Mouse (Mus musculus): ENCODE data around the gene Rlbp1. TPM values are rescaled to one million over a fixed set of nuclear protein-coding genes. Genes with fewer than 3 reads are reported as not detected.

Rlbp1 gene
- polyA plus RNA-seq, 1 experiment from 2014 or later: not detected

DNA sequence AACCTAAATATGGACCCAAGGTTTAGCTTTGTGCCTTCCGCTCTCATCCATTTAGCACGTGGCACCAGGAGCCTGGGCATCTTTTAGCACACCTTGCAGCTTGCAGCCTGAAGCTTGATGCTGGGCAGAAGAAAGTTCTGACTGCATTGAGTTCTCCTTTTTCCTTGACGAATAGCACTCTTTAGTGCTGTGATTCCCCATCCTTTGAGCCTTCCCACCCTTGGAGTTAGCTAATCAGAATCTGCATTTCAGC, 27.7 kb downstream of the Rlbp1 start:
- DNase-seq (ENCODE audit: low read depth, low spot score): no peak
- no peak for ATAC-seq
- no peaks in the 10 kb centered on the region for H3K27me3 ChIP-seq
- ChIA-PET CTCF (interaction anchor here (1.1 to 2.4 kb wide), 2 partner anchors 10 to 219 kb away, joined by 3 to 6 read pairs; no protein-coding TSS in a partner anchor), POLR2A (no interaction called here)
- in situ Hi-C loops (cut with MboI; ENCODE audit: low pct_unique_long_range_greater_than_20kb): no loop called here
- TF ChIP-seq CTCF (IDR thresholded peaks at IDR 0.05): no peak

GRCm38 (mm10) chr7:79358350-79359182, 28.3 kb downstream of the Rlbp1 start:
- in situ Hi-C loops (cut with MboI; ENCODE audit: low pct_unique_long_range_greater_than_20kb): no loop called here
- POLR2A ChIA-PET: interaction anchor here (0.6 kb wide), 1 partner anchor 111 kb away, joined by 3 read pairs; no protein-coding TSS in a partner anchor
- no peak for TF ChIP-seq CTCF (IDR thresholded peaks at IDR 0.05)
- no peaks in the 10 kb centered on the region for H3K27me3 ChIP-seq
- DNase-seq (ENCODE audit: low read depth, low spot score) (no peak), ATAC-seq (no peak)
- CTCF ChIA-PET: interaction anchor here (1.1 to 2.4 kb wide), 3 partner anchors 9 to 218 kb away, joined by 3 to 6 read pairs (median 4); no protein-coding TSS in a partner anchor

DNA sequence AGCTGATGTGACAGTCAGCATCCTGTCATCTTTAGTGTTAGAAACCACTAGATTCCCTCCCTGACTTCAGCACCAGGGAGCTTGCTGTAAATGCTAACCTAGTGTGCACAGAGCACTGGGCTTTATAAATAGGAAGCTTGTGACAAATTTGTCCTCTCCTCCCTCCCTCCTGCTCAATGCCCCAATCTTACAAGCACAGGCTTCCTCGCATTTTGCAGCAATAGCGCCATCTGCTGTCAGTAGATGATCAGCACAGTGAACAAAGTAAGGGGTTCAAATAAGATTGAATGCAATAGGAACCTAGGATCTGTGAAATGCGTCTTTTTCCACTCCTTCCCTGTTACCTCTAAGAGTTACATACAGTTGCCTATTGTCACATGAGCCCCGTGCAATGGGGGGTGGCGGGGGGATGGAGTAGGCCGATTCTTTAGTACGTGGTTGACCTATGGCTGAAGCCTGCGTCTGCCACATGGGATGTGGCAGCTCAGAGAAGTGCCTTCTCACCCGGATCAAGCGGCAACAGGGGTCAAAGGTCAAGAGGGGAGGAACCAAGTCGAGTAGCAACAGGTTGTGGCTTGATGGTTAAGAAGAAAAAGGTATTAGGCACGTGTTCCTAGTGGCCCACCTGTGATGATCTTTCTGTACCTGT, 37.0 kb downstream of the Rlbp1 start:
- POLR2A ChIA-PET: interaction anchor here (1.0 to 1.4 kb wide), 2 partner anchors 80 to 100 kb away, joined by 3 to 4 read pairs; no protein-coding TSS in a partner anchor
- H3K27me3 ChIP-seq: no peaks in the 10 kb centered on the region
- no peak for DNase-seq (ENCODE audit: low read depth, low spot score)

DNA sequence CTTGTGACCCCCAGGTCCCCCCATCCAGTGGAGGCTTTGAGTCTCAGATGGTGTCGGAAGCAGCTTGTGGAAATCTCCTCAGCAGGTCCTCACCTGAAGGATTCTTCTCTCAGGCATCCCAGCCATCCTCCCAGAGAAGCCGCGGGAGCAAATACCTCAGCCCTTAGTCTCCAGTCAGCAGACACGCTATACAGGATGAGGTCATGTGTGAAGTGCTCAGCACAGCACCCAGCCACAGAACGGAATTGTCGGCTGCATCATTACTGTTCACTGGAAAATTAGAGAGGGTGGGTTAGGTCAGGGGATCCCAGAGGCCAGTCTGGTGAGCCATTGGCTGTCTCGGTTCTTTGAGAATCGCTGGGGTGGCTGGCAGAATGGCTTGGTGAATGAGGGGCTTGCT, 38.0 kb downstream of the Rlbp1 start:
- POLR2A ChIA-PET: no interaction called here
- DNase-seq (ENCODE audit: low read depth, low spot score): no peak
- no peaks in the 10 kb centered on the region for H3K27me3 ChIP-seq
- ATAC-seq: peak; percentile 93
- TF ChIP-seq CTCF (IDR thresholded peaks at IDR 0.05): no peak
- in situ Hi-C loops (cut with MboI; ENCODE audit: low pct_unique_long_range_greater_than_20kb): loop anchor here (10.0 kb wide), 1 partner anchor 434 kb away; the partner anchor contains the start of gene Isg20
- CTCF ChIA-PET: interaction anchor here (0.8 to 5.7 kb wide), 15 partner anchors 9 to 425 kb away, joined by 3 to 49 read pairs (median 4); no protein-coding TSS in a partner anchor

More for the DNA sequence above, 37.0 kb downstream of the Rlbp1 start:
- CTCF ChIA-PET: interaction anchor here (0.6 to 5.7 kb wide), 23 partner anchors 8 to 426 kb away, joined by 3 to 49 read pairs (median 4); no protein-coding TSS in a partner anchor
- in situ Hi-C loops (cut with MboI; ENCODE audit: low pct_unique_long_range_greater_than_20kb): loop anchor here (5.0 to 10.0 kb wide), 3 partner anchors 103 to 435 kb away; partner anchors contain the start of gene Isg20
- ATAC-seq: peak; percentile 49
- peak; percentile 92 for TF ChIP-seq CTCF (IDR thresholded peaks at IDR 0.05)

GRCm38 (mm10) chr7:79347108-79347813, 39.6 kb downstream of the Rlbp1 start:
- ChIA-PET POLR2A (no interaction called here), CTCF (interaction anchor here (0.9 to 5.7 kb wide), 4 partner anchors 16 to 106 kb away, joined by 3 to 49 read pairs (median 5); no protein-coding TSS in a partner anchor)
- ATAC-seq: no peak
- TF ChIP-seq CTCF (IDR thresholded peaks at IDR 0.05): no peak
- in situ Hi-C loops (cut with MboI; ENCODE audit: low pct_unique_long_range_greater_than_20kb): loop anchor here (10.0 kb wide), 1 partner anchor 432 kb away; the partner anchor contains the start of gene Isg20
- H3K27me3 ChIP-seq: no peaks in the 10 kb centered on the region
- DNase-seq (ENCODE audit: low read depth, low spot score): no peak

DNA sequence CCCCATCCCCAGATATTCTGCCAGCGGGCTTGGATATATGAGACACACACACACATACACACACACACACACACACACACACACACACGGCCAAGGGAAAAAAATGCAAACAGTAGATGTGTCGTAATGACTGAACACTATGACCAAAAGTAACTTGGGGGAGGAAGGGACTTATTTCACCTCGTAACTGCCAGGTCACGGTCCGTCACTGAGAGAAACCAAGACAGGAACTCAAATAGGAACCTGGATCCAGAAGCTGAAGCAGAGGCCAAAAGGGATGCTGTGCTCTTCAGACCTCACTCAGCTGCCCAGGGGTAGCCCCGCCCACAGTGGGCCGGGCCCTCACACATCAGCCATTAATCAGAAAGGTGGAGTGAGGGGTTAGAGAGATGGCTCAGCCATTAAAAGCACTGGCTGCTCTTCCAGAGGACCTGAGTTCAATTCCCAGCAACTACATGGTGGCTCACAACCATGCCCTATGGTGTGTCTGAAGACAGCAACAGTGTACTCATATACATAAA, 40.2 kb downstream of the Rlbp1 start:
- POLR2A ChIA-PET: interaction anchor here (0.7 kb wide), 1 partner anchor 44 kb away, joined by 4 read pairs; no protein-coding TSS in a partner anchor
- DNase-seq (ENCODE audit: low read depth, low spot score): no peak
- TF ChIP-seq CTCF (IDR thresholded peaks at IDR 0.05): no peak
- CTCF ChIA-PET: interaction anchor here (0.7 to 5.7 kb wide), 11 partner anchors 11 to 113 kb away, joined by 3 to 49 read pairs (median 4); no protein-coding TSS in a partner anchor
- no peak for ATAC-seq
- in situ Hi-C loops (cut with MboI; ENCODE audit: low pct_unique_long_range_greater_than_20kb): loop anchor here (10.0 kb wide), 1 partner anchor 432 kb away; the partner anchor contains the start of gene Isg20
- H3K27me3 ChIP-seq: no peaks in the 10 kb centered on the region

- no peak for ATAC-seq
- ChIA-PET POLR2A (interaction anchor here (0.6 to 0.7 kb wide), 2 partner anchors 43 to 430 kb away, joined by 3 to 4 read pairs; no protein-coding TSS in a partner anchor), CTCF (interaction anchor here (0.7 to 2.4 kb wide), 11 partner anchors 10 to 97 kb away, joined by 3 to 9 read pairs (median 4); no protein-coding TSS in a partner anchor)
- in situ Hi-C loops (cut with MboI; ENCODE audit: low pct_unique_long_range_greater_than_20kb): loop anchor here (10.0 kb wide), 1 partner anchor 431 kb away; the partner anchor contains the start of gene Isg20
- H3K27me3 ChIP-seq: no peaks in the 10 kb centered on the region
- TF ChIP-seq CTCF (IDR thresholded peaks at IDR 0.05): peak; percentile 61
- DNase-seq (ENCODE audit: low read depth, low spot score): no peak
Observed at GRCm38 (mm10) chr7:79345902-79346301, 40.9 kb downstream of the Rlbp1 start.

GRCm38 (mm10) chr7:79336362-79336910, 50.4 kb downstream of the Rlbp1 start:
- no peaks in the 10 kb centered on the region for H3K27me3 ChIP-seq
- TF ChIP-seq CTCF (IDR thresholded peaks at IDR 0.05): no peak
- ChIA-PET POLR2A (no interaction called here), CTCF (interaction anchor here (1.6 kb wide), 1 partner anchor 10 kb away, joined by 6 read pairs; no protein-coding TSS in a partner anchor)
- DNase-seq (ENCODE audit: low read depth, low spot score) (peak; percentile 63), ATAC-seq (peak; percentile 90)
- in situ Hi-C loops (cut with MboI; ENCODE audit: low pct_unique_long_range_greater_than_20kb): no loop called here

- CTCF ChIA-PET: interaction anchor here (0.9 to 1.5 kb wide), 4 partner anchors 14 to 409 kb away, joined by 3 to 6 read pairs (median 3); no protein-coding TSS in a partner anchor
- DNase-seq (ENCODE audit: low read depth, low spot score): no peak
- no peak for ATAC-seq
- H3K27me3 ChIP-seq: no peaks in the 10 kb centered on the region
- in situ Hi-C loops (cut with MboI; ENCODE audit: low pct_unique_long_range_greater_than_20kb): no loop called here
- no peak for TF ChIP-seq CTCF (IDR thresholded peaks at IDR 0.05)
- POLR2A ChIA-PET: no interaction called here
Observed at GRCm38 (mm10) chr7:79333419-79333818, 53.4 kb downstream of the Rlbp1 start.
